In the genomic region with DNA sequence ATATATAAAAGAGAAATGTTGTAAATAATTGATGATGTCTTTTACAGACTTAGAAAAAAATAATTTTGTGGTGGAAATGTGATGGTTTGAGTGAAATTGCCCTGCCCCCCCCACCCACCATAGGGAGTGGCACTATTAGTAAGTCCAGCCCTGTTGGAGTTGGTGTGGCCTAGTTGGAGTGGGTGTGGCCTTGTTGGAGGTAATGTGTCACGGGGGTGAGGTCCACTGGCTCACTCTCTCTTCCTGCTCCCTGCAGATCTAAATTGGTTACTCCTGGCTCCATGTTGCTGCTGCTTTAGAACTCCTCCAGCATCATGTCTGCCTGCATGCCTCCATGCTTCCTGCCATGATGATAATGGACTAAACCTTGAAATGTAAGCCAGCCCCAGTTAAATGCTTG, we compare ENCODE assay signal across 24 mouse cellular contexts.
"Had no signal": no experiment of that assay in that cellular context is flagged by ENCODE, and none has a peak within 500 bp of the region (broad histone marks: within the 10 kb centered on the region; RNA-seq: fewer than 3 reads in every experiment).

No protein-coding gene starts in this region.

- H3K9ac ChIP-seq: heart, embryonic 13.5 days; heart, embryonic 15.5 days; hindbrain, embryonic 12.5 days; hindbrain, embryonic 14.5 days; intestine, embryonic 15.5 days; kidney, embryonic 15.5 days; limb, embryonic 12.5 days had no signal

- H3K27me3 ChIP-seq: heart, embryonic 13.5 days; heart, embryonic 15.5 days; hindbrain, embryonic 12.5 days; intestine, embryonic 15.5 days; kidney, embryonic 15.5 days; limb, embryonic 12.5 days had no signal

- H3K36me3 ChIP-seq: heart, embryonic 13.5 days; heart, embryonic 15.5 days; hindbrain, embryonic 12.5 days; intestine, embryonic 15.5 days; kidney, embryonic 15.5 days; limb, embryonic 10.5 days; limb, embryonic 12.5 days had no signal

- ATAC-seq: hindbrain, embryonic 16.5 days; inflammation-experienced regulatory T-cells, adult 6 months; intestine, embryonic 15.5 days; intestine, postnatal 0 days had no signal

- H3K4me1 ChIP-seq: heart, embryonic 13.5 days; heart, embryonic 15.5 days; hindbrain, embryonic 12.5 days; intestine, embryonic 15.5 days; kidney, embryonic 15.5 days; limb, embryonic 10.5 days; limb, embryonic 12.5 days had no signal

- DNase-seq: gastrocnemius, postnatal 14 days; gastrocnemius, postnatal 36 days; heart, adult 11 months; heart, adult 2 months; heart, postnatal 14 days; heart, postnatal 36 days; kidney, adult 18-20 months; kidney, adult 9 months; kidney, postnatal 14 days; kidney, postnatal 36 days had no signal

- H3K9me3 ChIP-seq: heart, embryonic 13.5 days; heart, embryonic 15.5 days; hindbrain, embryonic 12.5 days; intestine, embryonic 15.5 days; kidney, embryonic 15.5 days; limb, embryonic 10.5 days; limb, embryonic 12.5 days had no signal

- H3K4me2 ChIP-seq: heart, embryonic 11.5 days; heart, embryonic 13.5 days; heart, embryonic 15.5 days; hindbrain, embryonic 12.5 days; hindbrain, embryonic 14.5 days; intestine, embryonic 15.5 days; kidney, embryonic 15.5 days; limb, embryonic 12.5 days had no signal

- H3K27ac ChIP-seq: heart, adult 2 months; heart, embryonic 13.5 days; heart, embryonic 15.5 days; hindbrain, embryonic 12.5 days; hindbrain, embryonic 14.5 days; intestine, embryonic 15.5 days; kidney, embryonic 15.5 days; kidney, postnatal 0 days; left cerebral cortex, adult 2 months; limb, embryonic 10.5 days; limb, embryonic 12.5 days had no signal

- H3K4me3 ChIP-seq: heart, adult 2 months; heart, embryonic 13.5 days; heart, embryonic 15.5 days; hindbrain, embryonic 12.5 days; intestine, embryonic 15.5 days; kidney, embryonic 15.5 days; left cerebral cortex, adult 2 months; limb, embryonic 10.5 days; limb, embryonic 12.5 days had no signal
